Mouse (Mus musculus): ENCODE data around the gene Ercc8.

Gene Ercc8

DNA sequence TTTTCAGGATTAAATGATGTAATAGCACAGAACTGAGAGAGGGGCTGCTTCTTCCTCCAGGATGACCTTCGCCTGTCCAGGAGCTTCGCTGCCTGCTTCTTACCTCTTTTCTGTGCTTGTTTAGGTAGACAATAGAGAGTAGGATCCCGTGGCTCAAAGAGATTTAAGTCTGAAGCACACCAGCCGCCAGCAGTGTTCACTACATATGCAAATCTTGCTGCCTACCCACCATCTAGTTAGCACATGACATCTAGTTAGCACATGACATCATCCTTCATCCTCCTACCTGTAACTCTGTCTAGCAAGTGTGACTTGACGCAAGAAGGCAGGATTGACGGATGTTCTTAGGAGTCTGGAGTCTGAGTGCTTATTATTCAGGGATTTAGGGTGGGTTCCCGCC, 61.2 kb downstream of the Ercc8 start:
- DNase-seq (ENCODE audit: low read depth, low spot score), result no peak

DNA sequence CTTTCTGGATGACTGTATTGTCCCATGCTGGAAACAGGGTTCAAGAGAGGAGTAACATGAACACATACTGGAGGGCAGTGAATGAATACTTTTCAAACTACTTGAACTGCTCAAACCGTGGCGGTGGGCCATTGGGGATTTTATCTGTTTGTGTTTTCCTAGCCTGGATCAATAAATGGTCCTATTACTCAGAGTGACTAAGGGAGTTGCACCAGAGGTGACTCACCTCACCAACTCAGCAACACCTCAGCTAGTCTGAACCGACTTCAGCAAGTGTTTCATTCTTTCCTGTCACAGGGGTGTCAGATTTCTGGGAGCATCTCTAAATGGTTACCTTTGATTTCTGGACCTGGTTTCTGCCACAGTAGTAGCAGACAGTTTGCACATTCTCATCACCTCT, 70.7 kb downstream of the Ercc8 start:
- no peak for DNase-seq (ENCODE audit: low read depth, low spot score)

DNA sequence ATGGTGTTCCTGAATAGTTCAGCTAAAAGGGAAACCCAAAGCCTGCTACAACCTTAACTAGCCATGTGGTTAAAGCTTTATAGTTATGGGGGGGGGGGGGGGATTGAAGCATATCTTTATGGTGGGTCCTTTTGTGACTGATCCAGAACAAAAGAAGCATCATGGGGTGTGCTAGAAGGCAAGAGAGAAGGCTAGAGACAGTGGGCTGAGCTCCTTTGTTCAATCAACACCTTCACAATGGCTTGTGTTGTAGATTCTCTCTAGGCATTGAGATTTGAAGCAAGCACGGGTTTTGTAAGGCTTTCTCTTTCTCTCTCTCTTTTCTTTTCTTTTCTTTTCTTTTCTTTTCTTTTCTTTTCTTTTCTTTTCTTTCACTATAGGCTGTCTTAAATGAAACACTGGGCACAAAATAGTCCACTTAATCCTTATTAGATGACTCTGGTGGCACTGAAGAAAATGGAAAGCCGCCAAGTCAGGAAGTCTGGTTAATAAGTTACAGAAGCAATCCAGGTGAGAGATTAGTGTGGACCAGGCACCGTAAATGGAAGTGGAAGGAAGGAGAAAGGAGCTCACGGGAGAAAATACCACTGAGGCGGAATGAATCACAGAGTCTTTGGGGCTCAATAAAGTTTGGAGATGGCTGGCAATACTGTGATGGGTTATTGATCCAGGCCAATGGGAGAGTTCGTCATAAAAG, 71.3 kb downstream of the Ercc8 start:
- no peak for DNase-seq (ENCODE audit: low read depth, low spot score)

DNA sequence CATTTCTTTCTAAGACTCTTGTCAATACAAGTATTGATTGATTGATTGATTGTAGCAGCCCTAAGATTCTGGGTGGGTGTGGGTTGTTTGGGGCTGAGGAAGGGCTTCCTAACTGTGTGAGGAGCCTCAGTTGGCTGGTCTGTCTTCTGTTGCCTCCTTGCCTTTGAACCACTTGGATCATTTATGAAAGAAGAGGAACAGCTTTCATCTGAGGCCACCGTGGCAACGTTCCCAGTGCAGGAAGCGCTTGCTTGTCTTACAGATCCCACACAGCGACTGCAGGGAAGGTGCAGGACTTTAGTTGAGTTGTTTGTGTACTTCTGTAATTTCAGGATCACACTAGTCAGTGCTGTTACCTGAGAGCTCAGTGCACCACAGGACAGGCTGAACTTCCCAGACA, 81.5 kb downstream of the Ercc8 start:
- no peak for DNase-seq (ENCODE audit: low read depth, low spot score)

DNA sequence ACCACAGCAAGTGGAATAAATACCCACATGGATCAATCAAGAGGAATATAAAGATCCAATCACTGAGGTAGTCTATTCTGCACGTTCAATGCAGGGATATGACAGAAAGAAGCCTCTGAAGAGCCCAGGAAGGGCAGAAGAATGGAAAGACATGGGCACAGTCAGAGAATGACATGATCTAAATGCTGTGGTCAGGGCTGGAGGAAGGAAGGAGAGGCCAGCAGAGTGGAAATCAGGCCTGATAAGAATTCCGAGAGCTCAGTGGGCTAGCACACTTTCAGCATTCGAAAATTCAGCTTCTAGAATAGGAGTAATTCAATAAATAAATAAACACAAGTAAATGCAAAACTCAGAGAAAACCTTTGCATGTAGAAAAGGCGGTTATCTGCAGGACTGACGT, 83.2 kb downstream of the Ercc8 start:
- DNase-seq (ENCODE audit: low read depth, low spot score), result no peak

Data from mesoderm, embryonic 11.5 days (tissue).